Mouse (Mus musculus): ENCODE measurements around the gene Glg1. TPM values are rescaled to one million over a fixed set of nuclear protein-coding genes. Genes with fewer than 3 reads are reported as not detected.
"Not testable (repeated sequence)": the region's sequence is repeated elsewhere in the genome, so short reads cannot be mapped to it uniquely, and the experiment has no call there.

Gene Glg1
- total RNA-seq (2021): 100 to 1,000 TPM; 127 to 138 TPM
- long read RNA-seq, experiment 1, full-length matches to known transcripts: 9 of 31 reads
- long read RNA-seq, experiment 1, partial matches to known transcripts: 1 of 31 reads
- long read RNA-seq, experiment 1, other reads (novel, unspliced or antisense): 21 of 31 reads
- long read RNA-seq, experiment 2, full-length matches to known transcripts: 151 of 222 reads
- long read RNA-seq, experiment 2, partial matches to known transcripts: 20 of 222 reads
- long read RNA-seq, experiment 2, other reads (novel, unspliced or antisense): 51 of 222 reads

GRCm38 (mm10) chr8:111258631-111259407 is at the start of gene Glg1:
Gene Glg1 (minus strand): TSS chr8:111259216.
- DNase-seq (ENCODE audit: low spot score in 2 of 2): peak; percentile 88 to 93

- no peak for DNase-seq (ENCODE audit: low spot score in 2 of 2)
These were observed 46.2 kb upstream of the Glg1 start for GRCm38 (mm10) chr8:111305031-111305730.

- DNase-seq (ENCODE audit: low spot score in 2 of 2): no peak
These were observed 45.3 kb upstream of the Glg1 start for GRCm38 (mm10) chr8:111304359-111304758.

- not testable (repeated sequence) for DNase-seq (ENCODE audit: low spot score in 2 of 2)
These were observed 44.2 kb upstream of the Glg1 start for GRCm38 (mm10) chr8:111303076-111303803.

- no peak for DNase-seq (ENCODE audit: low spot score in 2 of 2)
These were observed 41.9 kb upstream of the Glg1 start for GRCm38 (mm10) chr8:111300597-111301546.

- peak; percentile 82 to 89 for DNase-seq (ENCODE audit: low spot score in 2 of 2)
These were observed 41.0 kb upstream of the Glg1 start, which contains the start of gene Rfwd3 for GRCm38 (mm10) chr8:111299821-111300568. Gene Rfwd3 (minus strand): TSS chr8:111300222.

GRCm38 (mm10) chr8:111299363-111299820 is 40.4 kb upstream of the Glg1 start:
- peak; percentile 23 to 33 for DNase-seq (ENCODE audit: low spot score in 2 of 2)

- DNase-seq (ENCODE audit: low spot score in 2 of 2): no peak
These were observed 39.0 kb upstream of the Glg1 start for GRCm38 (mm10) chr8:111298011-111298410.

GRCm38 (mm10) chr8:111291733-111292132 is 32.7 kb upstream of the Glg1 start:
- peak in 1 of 2 experiments; percentile 52 for DNase-seq (ENCODE audit: low spot score in 2 of 2)

GRCm38 (mm10) chr8:111290586-111290985 is 31.6 kb upstream of the Glg1 start:
- DNase-seq (ENCODE audit: low spot score in 2 of 2): no peak

GRCm38 (mm10) chr8:111285603-111286002 is 26.6 kb upstream of the Glg1 start:
- DNase-seq (ENCODE audit: low spot score in 2 of 2): no peak

- no peak for DNase-seq (ENCODE audit: low spot score in 2 of 2)
These were observed 23.1 kb upstream of the Glg1 start for GRCm38 (mm10) chr8:111282093-111282492.

- no peak for DNase-seq (ENCODE audit: low spot score in 2 of 2)
These were observed 9.3 kb upstream of the Glg1 start for GRCm38 (mm10) chr8:111268277-111268676.

- DNase-seq (ENCODE audit: low spot score in 2 of 2): not testable (repeated sequence)
These were observed 7.1 kb upstream of the Glg1 start for GRCm38 (mm10) chr8:111266161-111266560.

GRCm38 (mm10) chr8:111264693-111265220 is 5.7 kb upstream of the Glg1 start:
- no peak for DNase-seq (ENCODE audit: low spot score in 2 of 2)

- DNase-seq (ENCODE audit: low spot score in 2 of 2): no peak
These were observed 3.0 kb upstream of the Glg1 start for GRCm38 (mm10) chr8:111261981-111262381.

- no peak for DNase-seq (ENCODE audit: low spot score in 2 of 2)
These were observed 1.2 kb upstream of the Glg1 start for GRCm38 (mm10) chr8:111260251-111260650.

- DNase-seq (ENCODE audit: low spot score in 2 of 2): no peak
These were observed 359 bp upstream of the Glg1 start for GRCm38 (mm10) chr8:111259408-111259741.
